Mouse (Mus musculus) lung, adult 2 months (tissue): ENCODE measurements around the gene Cdhr4.

Experiments used
- CTCF ChIP-seq: fragments of 200-500 bp; IDR thresholded peaks from 2 replicates; pipeline ENCODE4 v1.5.1; 2011; ENCODE audit warnings: mild to moderate bottlenecking, low read length, control low read depth; ENCODE audit not compliant: insufficient read depth
- POLR2A ChIP-seq: fragments of 200-500 bp; IDR thresholded peaks from 2 replicates; pipeline ENCODE4 v1.6.1; 2011; ENCODE audit warnings: low read depth, mild to moderate bottlenecking, control low read depth, low read length, borderline replicate concordance; ENCODE audit errors: extremely low read depth

GRCm38 (mm10) chr9:108020741-108021140, 28.4 kb downstream of the Cdhr4 start:
- TF ChIP-seq POLR2A = no peak
- no peak for TF ChIP-seq CTCF
